Mouse (Mus musculus): ENCODE measurements around the gene Ece1. TPM values are rescaled to one million over a fixed set of nuclear protein-coding genes. Genes with fewer than 3 reads are reported as not detected.

The Ece1 gene
- polyA plus RNA-seq, 1 experiment, result 69.9 TPM

DNA sequence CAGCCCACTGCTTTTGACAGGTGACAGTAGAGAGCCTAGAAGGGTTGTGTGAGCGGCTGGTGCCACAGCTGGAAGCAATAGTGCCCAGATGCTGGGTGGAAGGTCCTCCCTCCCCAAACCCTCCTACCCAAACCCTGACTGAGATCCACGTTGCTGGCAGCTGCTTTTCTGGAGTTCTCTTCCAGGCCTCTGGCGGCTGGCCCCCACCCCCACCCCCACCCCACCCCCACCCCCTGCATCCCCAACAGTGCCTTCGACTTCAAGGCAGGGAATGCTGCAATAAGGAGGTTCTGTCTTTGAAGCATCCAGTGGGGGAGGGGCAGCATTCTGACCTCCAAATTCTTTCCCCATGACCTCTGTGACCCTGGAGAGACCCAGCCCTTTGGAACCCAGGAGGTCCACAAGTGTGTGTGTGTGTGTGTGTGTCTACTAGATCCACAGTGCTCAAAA lies 15.4 kb downstream of the Ece1 start:
- Histone ChIP-seq H3K27me3 (ENCODE audit: control insufficient read depth, insufficient read depth, insufficient read length) (no peaks in the 10 kb centered on the region), H3K36me3 (ENCODE audit: control insufficient read depth, insufficient read depth) (no peaks in the 10 kb centered on the region), H3ac (ENCODE audit: control insufficient read depth, insufficient read length) (no peak overlapping the region), H3K4me2 (ENCODE audit: low read depth) (no peak overlapping the region), H3K4me3 (no peak overlapping the region), H3K79me2 (ENCODE audit: control insufficient read depth, insufficient read depth) (peaks cover 17% of the 10 kb centered on the region)
- no peak for TF ChIP-seq E2F4 (IDR thresholded peaks at IDR 0.05; ENCODE audit: insufficient read depth)
- TF ChIP-seq SRF (IDR thresholded peaks at IDR 0.05; ENCODE audit: control insufficient read depth, insufficient read length, low read depth), result no peak
- no peak for TF ChIP-seq POLR2AphosphoS2 (IDR thresholded peaks at IDR 0.05; ENCODE audit: insufficient read length, low read depth)
- TF ChIP-seq CEBPB (IDR thresholded peaks at IDR 0.05; ENCODE audit: insufficient read depth, poor library complexity, severe bottlenecking), result no peak
- no peak for TF ChIP-seq USF1 (IDR thresholded peaks at IDR 0.05; ENCODE audit: low read depth)
- TF ChIP-seq POLR2A (IDR thresholded peaks at IDR 0.05; ENCODE audit: insufficient read length, low read depth), result no peak
- TF ChIP-seq MAX (IDR thresholded peaks at IDR 0.05; ENCODE audit: low read depth), result no peak
- no peak for TF ChIP-seq TCF12 (IDR thresholded peaks at IDR 0.05; ENCODE audit: insufficient read depth, poor library complexity, severe bottlenecking)
- no peak for TF ChIP-seq REST (IDR thresholded peaks at IDR 0.05; ENCODE audit: insufficient read depth, insufficient read length)
- no peak for TF ChIP-seq TCF3 (IDR thresholded peaks at IDR 0.05; ENCODE audit: insufficient read length, low read depth)
- TF ChIP-seq MYOD1 (IDR thresholded peaks at IDR 0.05; ENCODE audit: control insufficient read depth in 1 of 3, insufficient read length in 2 of 3, low read depth in 2 of 3), result no peak
- TF ChIP-seq MYOG (IDR thresholded peaks at IDR 0.05; ENCODE audit: control insufficient read depth in 1 of 3, insufficient read depth in 1 of 3, insufficient read length in 2 of 3, low read depth in 2 of 3), result no peak

DNA sequence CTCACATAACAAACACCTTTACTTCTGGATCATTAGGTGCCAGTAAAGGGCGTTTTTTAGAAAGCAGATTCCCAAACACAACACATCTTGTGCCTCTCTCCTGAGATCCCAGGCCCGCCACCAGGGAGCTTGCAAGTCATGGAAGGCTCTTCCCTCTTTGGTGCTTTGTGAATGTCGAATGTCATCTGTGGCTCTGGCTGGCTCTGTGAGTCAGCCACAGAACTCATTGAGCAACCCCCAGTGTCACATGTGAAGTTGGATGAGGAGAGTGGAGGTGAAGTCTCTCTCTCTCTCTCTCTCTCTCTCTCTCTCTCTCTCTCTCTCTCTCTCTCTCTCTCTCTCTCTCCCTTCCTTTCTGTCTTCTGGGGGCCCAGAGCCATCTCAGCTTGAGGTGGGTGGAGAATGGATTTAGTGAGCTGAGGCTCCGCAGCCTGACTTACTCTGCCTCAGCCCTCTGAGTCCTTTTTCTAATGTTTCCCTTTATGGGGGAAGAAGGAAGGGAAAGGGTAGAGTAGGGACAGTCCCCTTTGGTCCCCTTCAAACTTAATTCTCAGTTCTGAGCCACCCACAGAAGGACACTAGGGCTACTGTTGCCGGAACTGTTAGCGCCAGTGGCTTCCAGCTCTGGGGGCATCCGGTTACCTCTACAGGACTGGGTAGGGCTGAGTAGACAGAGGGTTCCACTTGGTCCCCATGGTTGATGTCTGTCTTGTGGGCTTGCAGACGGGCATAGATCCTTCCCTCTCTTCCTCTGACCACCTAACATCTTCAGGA lies 17.5 kb downstream of the Ece1 start:
- Histone ChIP-seq H3K79me2 (ENCODE audit: control insufficient read depth, insufficient read depth) (peaks cover 17% of the 10 kb centered on the region), H3K4me2 (ENCODE audit: low read depth) (no peak overlapping the region), H3ac (ENCODE audit: control insufficient read depth, insufficient read length) (no peak overlapping the region), H3K36me3 (ENCODE audit: control insufficient read depth, insufficient read depth) (no peaks in the 10 kb centered on the region), H3K27me3 (ENCODE audit: control insufficient read depth, insufficient read depth, insufficient read length) (no peaks in the 10 kb centered on the region), H3K4me3 (no peak overlapping the region)
- TF ChIP-seq MAX (IDR thresholded peaks at IDR 0.05; ENCODE audit: low read depth) (no peak), TCF3 (IDR thresholded peaks at IDR 0.05; ENCODE audit: insufficient read length, low read depth) (no peak), MYOG (IDR thresholded peaks at IDR 0.05; ENCODE audit: control insufficient read depth in 1 of 3, insufficient read depth in 1 of 3, insufficient read length in 2 of 3, low read depth in 2 of 3) (no peak), REST (IDR thresholded peaks at IDR 0.05; ENCODE audit: insufficient read depth, insufficient read length) (no peak), POLR2A (IDR thresholded peaks at IDR 0.05; ENCODE audit: insufficient read length, low read depth) (no peak), E2F4 (IDR thresholded peaks at IDR 0.05; ENCODE audit: insufficient read depth) (no peak), CEBPB (IDR thresholded peaks at IDR 0.05; ENCODE audit: insufficient read depth, poor library complexity, severe bottlenecking) (no peak), MYOD1 (IDR thresholded peaks at IDR 0.05; ENCODE audit: control insufficient read depth in 1 of 3, insufficient read length in 2 of 3, low read depth in 2 of 3) (no peak), SRF (IDR thresholded peaks at IDR 0.05; ENCODE audit: control insufficient read depth, insufficient read length, low read depth) (no peak), TCF12 (IDR thresholded peaks at IDR 0.05; ENCODE audit: insufficient read depth, poor library complexity, severe bottlenecking) (no peak), USF1 (IDR thresholded peaks at IDR 0.05; ENCODE audit: low read depth) (no peak), POLR2AphosphoS2 (IDR thresholded peaks at IDR 0.05; ENCODE audit: insufficient read length, low read depth) (no peak)

DNA sequence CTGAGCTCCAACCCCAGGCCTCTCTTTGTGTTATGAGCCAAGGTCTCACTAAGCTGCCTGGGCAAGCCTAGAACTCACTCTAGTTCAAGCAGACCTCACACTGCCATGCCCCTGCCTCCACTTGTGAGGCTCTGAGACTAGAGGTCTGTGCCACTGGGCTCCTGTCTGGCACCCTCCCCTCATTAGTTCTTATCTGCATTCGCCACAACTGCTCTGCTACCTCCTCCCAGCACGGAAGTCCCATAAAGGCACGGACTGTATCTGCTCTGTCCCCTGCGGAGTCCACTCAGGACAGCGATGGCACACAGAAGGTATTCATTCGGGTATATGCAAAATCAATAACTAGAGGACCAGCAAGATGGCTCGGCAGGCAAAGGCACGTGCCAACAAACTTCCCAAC lies 19.4 kb downstream of the Ece1 start:
- H3ac ChIP-seq (ENCODE audit: control insufficient read depth, insufficient read length), result no peak overlapping the region
- H3K4me3 ChIP-seq, result no peak overlapping the region
- no peak overlapping the region for H3K4me2 ChIP-seq (ENCODE audit: low read depth)
- no peaks in the 10 kb centered on the region for H3K27me3 ChIP-seq (ENCODE audit: control insufficient read depth, insufficient read depth, insufficient read length)
- H3K36me3 ChIP-seq (ENCODE audit: control insufficient read depth, insufficient read depth), result no peaks in the 10 kb centered on the region
- H3K79me2 ChIP-seq (ENCODE audit: control insufficient read depth, insufficient read depth), result peaks cover 19% of the 10 kb centered on the region
- TF ChIP-seq TCF3 (IDR thresholded peaks at IDR 0.05; ENCODE audit: insufficient read length, low read depth), result no peak
- TF ChIP-seq REST (IDR thresholded peaks at IDR 0.05; ENCODE audit: insufficient read depth, insufficient read length), result no peak
- no peak for TF ChIP-seq SRF (IDR thresholded peaks at IDR 0.05; ENCODE audit: control insufficient read depth, insufficient read length, low read depth)
- no peak for TF ChIP-seq POLR2A (IDR thresholded peaks at IDR 0.05; ENCODE audit: insufficient read length, low read depth)
- TF ChIP-seq USF1 (IDR thresholded peaks at IDR 0.05; ENCODE audit: low read depth), result no peak
- no peak for TF ChIP-seq POLR2AphosphoS2 (IDR thresholded peaks at IDR 0.05; ENCODE audit: insufficient read length, low read depth)
- no peak for TF ChIP-seq TCF12 (IDR thresholded peaks at IDR 0.05; ENCODE audit: insufficient read depth, poor library complexity, severe bottlenecking)
- no peak for TF ChIP-seq E2F4 (IDR thresholded peaks at IDR 0.05; ENCODE audit: insufficient read depth)
- TF ChIP-seq CEBPB (IDR thresholded peaks at IDR 0.05; ENCODE audit: insufficient read depth, poor library complexity, severe bottlenecking), result no peak
- no peak for TF ChIP-seq MAX (IDR thresholded peaks at IDR 0.05; ENCODE audit: low read depth)
- TF ChIP-seq MYOD1 (IDR thresholded peaks at IDR 0.05; ENCODE audit: control insufficient read depth in 1 of 3, insufficient read length in 2 of 3, low read depth in 2 of 3), result no peak
- TF ChIP-seq MYOG (IDR thresholded peaks at IDR 0.05; ENCODE audit: control insufficient read depth in 1 of 3, insufficient read depth in 1 of 3, insufficient read length in 2 of 3, low read depth in 2 of 3), result no peak

DNA sequence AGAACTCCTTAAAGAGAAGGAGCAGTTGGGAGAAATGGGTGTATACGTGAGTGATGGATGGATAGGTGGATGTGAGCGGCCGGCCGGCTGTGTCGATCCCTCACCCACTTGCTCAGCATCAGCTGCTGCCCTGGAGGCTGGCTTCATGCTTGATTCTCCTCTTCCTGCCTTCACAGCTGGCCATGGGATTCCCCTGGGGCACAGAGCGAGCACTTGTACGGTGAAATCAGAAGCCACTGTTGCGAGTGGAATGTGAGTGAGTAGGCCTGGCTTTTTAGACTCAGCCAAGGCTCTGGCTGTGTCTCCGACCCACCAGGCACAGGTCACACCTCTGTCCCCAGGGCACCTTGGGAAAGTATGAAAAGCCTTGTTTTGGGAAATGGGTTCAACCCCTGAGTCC lies 20.6 kb downstream of the Ece1 start:
- Histone ChIP-seq H3ac (ENCODE audit: control insufficient read depth, insufficient read length) (no peak overlapping the region), H3K4me2 (ENCODE audit: low read depth) (no peak overlapping the region), H3K79me2 (ENCODE audit: control insufficient read depth, insufficient read depth) (peaks cover 19% of the 10 kb centered on the region), H3K4me3 (no peak overlapping the region), H3K36me3 (ENCODE audit: control insufficient read depth, insufficient read depth) (no peaks in the 10 kb centered on the region), H3K27me3 (ENCODE audit: control insufficient read depth, insufficient read depth, insufficient read length) (no peaks in the 10 kb centered on the region)
- TF ChIP-seq USF1 (IDR thresholded peaks at IDR 0.05; ENCODE audit: low read depth) (no peak), MAX (IDR thresholded peaks at IDR 0.05; ENCODE audit: low read depth) (no peak), MYOG (IDR thresholded peaks at IDR 0.05; ENCODE audit: control insufficient read depth in 1 of 3, insufficient read depth in 1 of 3, insufficient read length in 2 of 3, low read depth in 2 of 3) (peak in 2 of 3 experiments; percentile 35 to 77), MYOD1 (IDR thresholded peaks at IDR 0.05; ENCODE audit: control insufficient read depth in 1 of 3, insufficient read length in 2 of 3, low read depth in 2 of 3) (peak in 2 of 3 experiments; percentile 49 to 75), TCF3 (IDR thresholded peaks at IDR 0.05; ENCODE audit: insufficient read length, low read depth) (peak; percentile 22)

Measured in myocyte (in vitro differentiated cells).